Mouse (Mus musculus): ENCODE data around the gene Dohh. TPM values are rescaled to one million over a fixed set of nuclear protein-coding genes. Genes with fewer than 3 reads are reported as not detected.

Gene Dohh
- polyA plus RNA-seq, 1 experiment from 2014 or later: 78.7 TPM

DNA sequence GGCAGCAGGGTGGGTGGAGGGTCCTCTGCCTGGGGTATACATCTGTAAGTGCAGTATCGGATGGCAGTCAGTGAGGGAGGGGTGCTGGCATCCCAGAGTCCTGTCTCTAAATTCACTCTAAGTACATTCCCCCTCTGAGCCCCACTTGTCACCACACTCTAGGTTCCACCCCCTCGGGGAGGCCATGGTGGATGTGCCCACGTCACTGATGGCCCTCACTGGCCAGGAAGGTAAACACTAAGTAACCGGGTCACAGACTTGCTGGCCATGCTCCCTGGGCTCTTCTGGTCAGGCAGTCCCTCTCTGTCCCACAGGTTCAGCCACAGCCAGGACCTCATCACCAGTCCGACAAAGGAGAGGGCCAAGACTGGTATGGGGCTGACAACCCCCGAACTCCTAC, 38.0 kb downstream of the Dohh start:
- ATAC-seq (no peak), DNase-seq (ENCODE audit: low spot score) (no peak)
- Histone ChIP-seq H3K27ac (ENCODE audit: low read depth, low read length) (no peak overlapping the region), H3K36me3 (ENCODE audit: control insufficient read depth, insufficient read depth, low read length) (peaks cover 15% of the 10 kb centered on the region), H3K27me3 (replicated peaks; ENCODE audit: control insufficient read depth, insufficient read depth, low read length) (no peaks in the 10 kb centered on the region), H3K4me3 (ENCODE audit: low read depth, low read length) (no peak overlapping the region), H3K4me2 (ENCODE audit: low read length) (no peak overlapping the region), H3K4me1 (ENCODE audit: control insufficient read depth, insufficient read depth, low read length) (peaks cover 31% of the 10 kb centered on the region), H3K9me3 (replicated peaks; ENCODE audit: control insufficient read depth, low read length) (no peaks in the 10 kb centered on the region), H3K9ac (ENCODE audit: low read length) (no peak overlapping the region)
- WGBS: 87% methylated on average over 6 of the region's 6 CpGs

DNA sequence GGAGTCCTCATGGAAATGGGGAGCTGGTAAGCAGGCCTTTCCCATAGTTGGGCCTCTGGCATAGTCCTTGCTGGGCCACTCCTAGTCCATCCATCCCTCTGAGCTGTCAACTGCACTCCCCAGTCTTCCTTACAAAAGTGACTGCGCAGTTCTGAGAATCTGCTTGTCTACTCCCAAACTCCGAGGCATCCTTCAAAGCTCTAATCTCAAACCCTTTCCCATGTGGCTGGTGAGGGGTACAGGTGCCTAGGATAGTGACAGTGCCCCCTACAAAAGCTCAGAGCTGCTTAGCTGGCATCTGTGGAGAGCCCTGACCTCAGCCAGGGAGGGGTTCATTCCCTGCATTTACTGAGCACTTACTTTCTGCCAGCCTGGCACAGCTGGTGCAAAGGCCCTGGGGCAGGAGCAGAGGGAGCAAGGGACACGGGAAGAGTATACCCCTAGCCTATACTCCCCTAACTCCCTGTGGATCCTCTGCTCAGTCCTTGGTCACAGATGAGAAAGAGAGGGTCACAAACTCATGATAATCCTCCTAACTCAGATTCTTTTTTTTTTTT, 38.5 kb downstream of the Dohh start:
- Histone ChIP-seq H3K4me2 (ENCODE audit: low read length) (no peak overlapping the region), H3K27me3 (replicated peaks; ENCODE audit: control insufficient read depth, insufficient read depth, low read length) (0 out of 2 replicates have a peak, but pooled peaks cover under 1% of the 10 kb centered on the region), H3K36me3 (ENCODE audit: control insufficient read depth, insufficient read depth, low read length) (peaks cover 15% of the 10 kb centered on the region), H3K9me3 (replicated peaks; ENCODE audit: control insufficient read depth, low read length) (no peaks in the 10 kb centered on the region), H3K27ac (ENCODE audit: low read depth, low read length) (no peak overlapping the region), H3K9ac (ENCODE audit: low read length) (no peak overlapping the region), H3K4me3 (ENCODE audit: low read depth, low read length) (no peak overlapping the region), H3K4me1 (ENCODE audit: control insufficient read depth, insufficient read depth, low read length) (peaks cover 25% of the 10 kb centered on the region)
- DNase-seq (ENCODE audit: low spot score): no peak
- 87% methylated on average over 3 of the region's 3 CpGs for WGBS
- no peak for ATAC-seq

DNA sequence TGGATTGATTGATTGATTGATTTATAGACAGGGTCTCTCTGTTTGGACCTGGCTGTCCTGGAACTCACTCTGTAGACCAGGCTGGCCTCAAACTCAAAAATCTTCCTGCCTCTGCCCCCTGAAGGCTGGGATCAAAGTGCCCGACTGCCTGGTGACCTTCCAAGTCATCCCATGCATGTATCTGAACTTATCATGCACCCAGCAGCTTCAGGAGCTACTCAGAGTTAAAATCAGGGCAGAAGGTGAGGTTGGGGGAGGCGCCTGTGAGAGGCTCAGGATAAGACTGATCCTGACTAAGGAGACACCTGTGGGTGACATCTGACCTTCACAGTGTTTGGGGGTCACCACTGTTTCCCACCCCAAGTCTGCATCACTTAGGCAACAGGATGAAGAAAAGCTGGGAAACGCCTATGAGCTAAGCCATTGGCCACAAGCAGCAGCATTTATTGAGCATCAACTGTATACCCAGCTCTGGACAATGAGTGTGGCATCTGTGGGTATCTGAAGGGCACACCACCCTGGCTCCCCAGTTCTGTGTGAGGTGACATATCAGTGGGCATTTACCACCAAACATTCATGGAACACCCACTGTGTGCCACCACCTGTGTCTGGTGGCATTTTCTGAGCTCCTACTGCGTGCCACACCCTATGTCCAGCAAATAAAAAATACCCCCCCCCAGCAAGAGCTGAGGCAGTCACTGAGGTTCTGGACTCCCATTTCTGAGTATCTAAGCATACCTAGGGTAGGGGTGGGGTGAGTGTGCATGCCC, 39.4 kb downstream of the Dohh start:
- 0 out of 2 replicates have a peak, but pooled peaks cover 8% of the 10 kb centered on the region for H3K27me3 ChIP-seq (replicated peaks; ENCODE audit: control insufficient read depth, insufficient read depth, low read length)
- H3K9ac ChIP-seq (ENCODE audit: low read length): no peak overlapping the region; the same call in 1 of the 2 replicates
- H3K4me2 ChIP-seq (ENCODE audit: low read length): 0 out of 2 replicates have a peak overlapping the region, but pooled peaks have one; percentile 9
- H3K36me3 ChIP-seq (ENCODE audit: control insufficient read depth, insufficient read depth, low read length): peaks cover 15% of the 10 kb centered on the region
- peaks cover 17% of the 10 kb centered on the region for H3K4me1 ChIP-seq (ENCODE audit: control insufficient read depth, insufficient read depth, low read length)
- peak overlapping the region; percentile 60; the same call in 1 of the 2 replicates for H3K27ac ChIP-seq (ENCODE audit: low read depth, low read length)
- H3K4me3 ChIP-seq (ENCODE audit: low read depth, low read length): no peak overlapping the region
- H3K9me3 ChIP-seq (replicated peaks; ENCODE audit: control insufficient read depth, low read length): no peaks in the 10 kb centered on the region
- DNase-seq (ENCODE audit: low spot score) (no peak), ATAC-seq (no peak)
- WGBS: 57% methylated on average over 4 of the region's 4 CpGs

DNA sequence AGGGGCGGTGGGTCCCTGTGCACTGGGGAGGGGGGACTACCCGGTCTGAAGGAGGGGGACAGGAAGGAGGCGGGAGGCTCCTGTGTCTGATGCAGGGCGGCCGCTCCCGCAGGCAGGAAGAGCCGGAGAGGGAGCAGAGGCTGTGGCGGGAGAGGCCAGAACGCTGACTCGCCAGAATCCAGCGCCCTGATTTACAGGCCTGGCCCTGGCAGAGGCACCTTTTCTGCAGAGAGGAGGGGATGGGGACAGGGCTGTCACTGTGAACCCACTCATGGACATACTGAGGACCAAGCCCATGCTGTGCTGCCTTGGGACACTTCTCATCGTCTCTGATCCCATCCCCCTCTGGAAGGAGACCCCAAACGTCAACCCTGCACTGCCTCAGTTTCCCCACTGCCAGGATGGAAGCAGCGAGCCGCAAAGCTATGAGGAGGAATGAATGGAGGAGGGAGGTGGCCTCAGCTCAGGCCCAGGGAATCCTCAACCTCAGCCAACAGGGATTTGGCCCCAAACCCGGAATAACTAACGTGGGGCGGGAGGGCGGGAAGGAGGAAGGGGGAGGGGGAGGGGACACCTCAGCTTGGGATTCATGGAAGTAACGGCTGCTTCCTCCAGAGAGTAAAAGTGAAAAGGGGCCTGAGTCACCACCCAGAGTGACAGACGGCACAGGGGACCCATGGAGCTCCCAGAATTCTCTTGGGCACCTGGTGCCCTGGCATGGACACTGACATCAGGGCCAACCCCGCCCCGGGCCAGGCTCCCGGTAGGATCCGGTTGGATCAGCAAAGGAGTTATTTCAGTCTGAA, 40.2 kb downstream of the Dohh start:
- H3K27ac ChIP-seq (ENCODE audit: low read depth, low read length): peak overlapping the region; percentile 60
- peak overlapping the region; percentile 71 for H3K4me2 ChIP-seq (ENCODE audit: low read length)
- H3K4me1 ChIP-seq (ENCODE audit: control insufficient read depth, insufficient read depth, low read length): peaks cover 17% of the 10 kb centered on the region
- no peak overlapping the region for H3K4me3 ChIP-seq (ENCODE audit: low read depth, low read length)
- peak overlapping the region; percentile 30 for H3K9ac ChIP-seq (ENCODE audit: low read length)
- H3K27me3 ChIP-seq (replicated peaks; ENCODE audit: control insufficient read depth, insufficient read depth, low read length): 0 out of 2 replicates have a peak, but pooled peaks cover 8% of the 10 kb centered on the region
- H3K36me3 ChIP-seq (ENCODE audit: control insufficient read depth, insufficient read depth, low read length): peaks cover 10% of the 10 kb centered on the region
- 5% methylated on average over 24 of the region's 25 CpGs for whole genome bisulfite sequencing
- H3K9me3 ChIP-seq (replicated peaks; ENCODE audit: control insufficient read depth, low read length): no peaks in the 10 kb centered on the region
- DNase-seq (ENCODE audit: low spot score): peak; percentile 63
- ATAC-seq: 0 out of 2 replicates have a peak, but pooled peaks have one; percentile 18

DNA sequence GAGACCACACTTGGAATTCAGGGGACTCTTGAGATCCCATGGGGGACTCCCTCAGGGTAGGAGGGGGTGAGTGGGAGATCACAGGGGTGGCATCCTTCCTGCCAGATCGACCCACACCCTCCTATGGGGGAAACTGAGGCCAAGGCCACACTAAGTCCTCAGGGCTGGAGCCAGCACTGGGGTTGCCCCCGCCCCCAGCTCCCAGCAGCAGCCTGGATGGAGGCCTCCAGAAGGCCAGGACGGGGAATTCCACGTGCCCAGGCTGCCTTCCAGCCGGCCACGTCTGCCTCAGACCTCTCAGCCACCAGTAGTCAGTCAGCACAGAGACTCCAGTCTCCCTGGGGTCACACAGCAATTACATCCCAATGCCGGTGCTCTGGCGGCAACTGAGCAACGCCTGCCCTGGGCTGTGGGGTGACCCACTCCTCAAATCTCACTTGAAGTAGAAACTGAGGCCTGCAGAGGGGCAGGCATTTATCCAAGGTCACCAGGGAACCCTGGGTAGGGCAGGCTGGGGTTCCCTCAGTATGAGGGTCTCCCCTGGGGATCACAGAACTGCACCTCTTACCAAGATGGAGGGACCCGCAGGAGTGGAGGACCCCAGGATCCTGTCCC, 41.1 kb downstream of the Dohh start:
- ATAC-seq: no peak
- Histone ChIP-seq H3K9ac (ENCODE audit: low read length) (peak overlapping the region; percentile 30), H3K27ac (ENCODE audit: low read depth, low read length) (peak overlapping the region; percentile 40), H3K27me3 (replicated peaks; ENCODE audit: control insufficient read depth, insufficient read depth, low read length) (0 out of 2 replicates have a peak, but pooled peaks cover 8% of the 10 kb centered on the region), H3K9me3 (replicated peaks; ENCODE audit: control insufficient read depth, low read length) (no peaks in the 10 kb centered on the region), H3K4me3 (ENCODE audit: low read depth, low read length) (0 out of 2 replicates have a peak overlapping the region, but pooled peaks have one; percentile 37), H3K4me2 (ENCODE audit: low read length) (peak overlapping the region; percentile 71), H3K4me1 (ENCODE audit: control insufficient read depth, insufficient read depth, low read length) (peaks cover 19% of the 10 kb centered on the region), H3K36me3 (ENCODE audit: control insufficient read depth, insufficient read depth, low read length) (peaks cover 2% of the 10 kb centered on the region; the same call in 1 of the 2 replicates)
- 34% methylated on average over 10 of the region's 10 CpGs for WGBS
- DNase-seq (ENCODE audit: low spot score): no peak

DNA sequence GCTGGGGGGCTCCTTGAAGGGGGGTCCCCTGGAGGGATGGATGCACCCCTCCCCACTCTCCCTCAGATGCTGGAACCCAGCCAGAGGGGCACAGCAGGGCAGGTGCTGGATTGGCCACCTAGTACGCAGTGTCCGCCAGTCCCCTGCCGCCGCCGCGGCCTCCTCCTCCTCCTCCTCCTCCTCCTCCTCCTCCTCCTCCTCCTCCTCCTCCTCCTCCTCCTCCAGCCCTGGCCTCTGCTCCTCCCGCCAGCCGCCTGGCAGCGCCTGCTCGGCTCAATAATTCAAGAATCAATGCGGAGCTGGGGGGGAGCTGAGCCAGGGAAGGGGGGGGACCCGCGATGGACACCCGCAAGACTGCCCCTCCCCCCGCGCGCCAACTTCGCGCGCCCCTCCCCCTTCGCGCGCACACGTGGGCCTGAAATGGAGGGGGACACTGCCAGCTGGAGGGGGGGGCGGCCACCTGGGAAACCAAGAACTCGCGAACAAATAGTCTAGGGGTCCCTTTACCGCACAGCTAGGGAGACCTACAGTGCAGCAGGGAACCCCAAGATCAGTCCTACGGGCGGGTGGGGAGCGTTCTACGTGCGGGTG, 41.9 kb downstream of the Dohh start:
- H3K4me2 ChIP-seq (ENCODE audit: low read length): peak overlapping the region; percentile 71
- H3K27ac ChIP-seq (ENCODE audit: low read depth, low read length): peak overlapping the region; percentile 40; the same call in 1 of the 2 replicates
- no peaks in the 10 kb centered on the region for H3K36me3 ChIP-seq (ENCODE audit: control insufficient read depth, insufficient read depth, low read length)
- peak overlapping the region; percentile 58 for H3K9ac ChIP-seq (ENCODE audit: low read length)
- peaks cover 22% of the 10 kb centered on the region for H3K4me1 ChIP-seq (ENCODE audit: control insufficient read depth, insufficient read depth, low read length)
- WGBS: 0% methylated on average over 18 of the region's 33 CpGs
- ATAC-seq (no peak), DNase-seq (ENCODE audit: low spot score) (peak; percentile 59)
- H3K27me3 ChIP-seq (replicated peaks; ENCODE audit: control insufficient read depth, insufficient read depth, low read length): 0 out of 2 replicates have a peak, but pooled peaks cover 8% of the 10 kb centered on the region
- peak overlapping the region; percentile 37 for H3K4me3 ChIP-seq (ENCODE audit: low read depth, low read length)
- no peaks in the 10 kb centered on the region for H3K9me3 ChIP-seq (replicated peaks; ENCODE audit: control insufficient read depth, low read length)

DNA sequence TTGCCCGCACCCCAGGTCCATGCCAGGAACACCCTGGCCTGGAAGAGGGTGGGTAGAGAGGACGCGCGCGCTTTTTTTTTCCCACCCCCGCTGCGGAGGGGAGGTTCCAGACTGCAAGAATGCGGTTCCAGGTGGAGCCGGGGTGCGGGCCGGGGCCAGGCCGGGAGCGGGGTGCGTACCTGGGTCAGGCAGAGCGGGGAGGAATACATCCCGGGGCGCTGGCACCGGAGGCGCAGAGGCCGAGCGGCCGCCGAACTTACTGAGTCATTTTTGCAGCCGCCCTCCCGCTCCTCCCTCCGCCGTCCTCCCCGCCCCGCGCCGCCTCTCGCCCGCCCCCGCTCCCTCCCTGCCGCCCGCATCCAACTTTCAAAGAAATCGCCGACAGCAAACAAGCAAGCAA, 42.7 kb downstream of the Dohh start:
- peak overlapping the region; percentile 37 for H3K4me3 ChIP-seq (ENCODE audit: low read depth, low read length)
- peak overlapping the region; percentile 58 for H3K9ac ChIP-seq (ENCODE audit: low read length)
- H3K9me3 ChIP-seq (replicated peaks; ENCODE audit: control insufficient read depth, low read length): no peaks in the 10 kb centered on the region
- H3K36me3 ChIP-seq (ENCODE audit: control insufficient read depth, insufficient read depth, low read length): no peaks in the 10 kb centered on the region
- DNase-seq (ENCODE audit: low spot score) (no peak), ATAC-seq (no peak)
- H3K27ac ChIP-seq (ENCODE audit: low read depth, low read length): peak overlapping the region; percentile 9; the same call in 1 of the 2 replicates
- peak overlapping the region; percentile 71 for H3K4me2 ChIP-seq (ENCODE audit: low read length)
- H3K27me3 ChIP-seq (replicated peaks; ENCODE audit: control insufficient read depth, insufficient read depth, low read length): 0 out of 2 replicates have a peak, but pooled peaks cover 8% of the 10 kb centered on the region
- peaks cover 23% of the 10 kb centered on the region for H3K4me1 ChIP-seq (ENCODE audit: control insufficient read depth, insufficient read depth, low read length)
- WGBS: 1% methylated on average over 36 of the region's 38 CpGs

DNA sequence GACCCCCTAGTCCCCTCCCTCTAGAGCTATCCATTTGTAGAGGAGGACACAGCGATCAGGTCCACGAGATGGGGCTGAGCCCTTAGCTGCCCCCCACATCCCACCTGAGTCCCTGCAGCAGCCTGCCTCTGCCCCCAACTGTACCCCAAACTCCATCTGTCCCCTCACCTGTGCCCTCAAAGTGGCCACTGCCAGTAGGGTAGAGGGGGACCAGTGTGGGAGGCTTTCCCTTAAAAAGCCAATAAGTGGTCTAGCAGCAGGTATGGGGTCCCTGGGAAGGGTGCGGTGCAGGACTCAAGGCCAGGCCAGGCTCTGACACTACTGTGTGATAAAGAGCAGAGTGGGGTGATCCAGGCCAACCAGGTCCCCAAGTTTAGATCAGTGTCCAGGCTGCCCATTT, 43.1 kb downstream of the Dohh start:
- no peak for ATAC-seq
- no peaks in the 10 kb centered on the region for H3K9me3 ChIP-seq (replicated peaks; ENCODE audit: control insufficient read depth, low read length)
- 33% methylated on average over 3 of the region's 3 CpGs for WGBS
- H3K4me3 ChIP-seq (ENCODE audit: low read depth, low read length): peak overlapping the region; percentile 37
- peaks cover 23% of the 10 kb centered on the region for H3K4me1 ChIP-seq (ENCODE audit: control insufficient read depth, insufficient read depth, low read length)
- H3K27me3 ChIP-seq (replicated peaks; ENCODE audit: control insufficient read depth, insufficient read depth, low read length): 0 out of 2 replicates have a peak, but pooled peaks cover 8% of the 10 kb centered on the region
- no peak overlapping the region for H3K27ac ChIP-seq (ENCODE audit: low read depth, low read length)
- peak overlapping the region; percentile 58; the same call in 1 of the 2 replicates for H3K9ac ChIP-seq (ENCODE audit: low read length)
- no peaks in the 10 kb centered on the region for H3K36me3 ChIP-seq (ENCODE audit: control insufficient read depth, insufficient read depth, low read length)
- peak overlapping the region; percentile 71 for H3K4me2 ChIP-seq (ENCODE audit: low read length)
- no peak for DNase-seq (ENCODE audit: low spot score)
